Mouse (Mus musculus) CH12.LX (cell line): ENCODE measurements at regions not wholly inside any gene's neighbourhood (a gene's known extent, or its start where the extent isn't known, plus 50 kb on each side); places are given as distances from the start of the nearest gene placed in this dataset.

Experiments
- DNase-seq: peaks from one replicate; pipeline ENCODE4 v3.0.0-alpha.2; 2013; ENCODE audit errors: extremely low read depth
- H3K27ac ChIP-seq: 2 replicates; pipeline ENCODE4 v1.5.1; 2012; ENCODE audit warnings: low read depth, mild to moderate bottlenecking, control low read depth, moderate library complexity; ENCODE audit not compliant: insufficient read depth
- H3K27me3 ChIP-seq: replicated peaks from 2 replicates; pipeline ENCODE3; 2012; ENCODE audit warnings: inconsistent platforms
- H3K36me3 ChIP-seq, 2 experiments: replicated peaks in 1 of 2; 2 replicates each; pipeline versions ENCODE3 to v1.6.1; 2012; ENCODE audit warnings: inconsistent platforms in 1 of 2, low read length in 1 of 2, mild to moderate bottlenecking in 1 of 2, mixed read lengths in 1 of 2, moderate library complexity in 1 of 2; ENCODE audit not compliant: control insufficient read depth in 1 of 2, insufficient read depth in 1 of 2
- H3K4me1 ChIP-seq, 2 experiments: 2 replicates each; pipeline ENCODE4 v1.6.1; 2012; ENCODE audit warnings: inconsistent platforms in 1 of 2, moderate library complexity in 1 of 2; ENCODE audit not compliant: insufficient read depth in 2 of 2, control insufficient read depth in 1 of 2
- H3K4me2 ChIP-seq: 2 replicates; pipeline ENCODE4 v1.6.1; 2012; ENCODE audit warnings: low read depth, mild to moderate bottlenecking, control low read depth; ENCODE audit not compliant: poor library complexity, insufficient read depth, severe bottlenecking
- H3K4me3 ChIP-seq, 3 experiments: fragments of 150-350 bp in 1 of 3; sonication (generic) in 1 of 3; replicated peaks in 1 of 3; 2 replicates each; pipeline versions ENCODE3 to v1.5.1; 2011 to 2012; ENCODE audit warnings: low read depth in 2 of 3, low read length in 2 of 3, mild to moderate bottlenecking in 2 of 3, moderate library complexity in 2 of 3, control low read depth in 1 of 3, improper control_type of control experiment in 1 of 3, inconsistent platforms in 1 of 3, mixed read lengths in 1 of 3; ENCODE audit not compliant: poor library complexity in 1 of 3
- H3K79me2 ChIP-seq: replicated peaks from 2 replicates; pipeline ENCODE4 v1.6.1; 2012; ENCODE audit warnings: mild to moderate bottlenecking, moderate library complexity; ENCODE audit not compliant: control insufficient read depth, poor library complexity, insufficient read depth, severe bottlenecking; ENCODE audit errors: extremely low read depth
- H3K9ac ChIP-seq: 2 replicates; pipeline ENCODE4 v1.6.1; 2012; ENCODE audit warnings: low read depth, mild to moderate bottlenecking, control low read depth, moderate library complexity; ENCODE audit not compliant: insufficient read depth
- H3K9me3 ChIP-seq: replicated peaks from 2 replicates; pipeline ENCODE3; 2012; ENCODE audit warnings: low read length, inconsistent platforms, mixed read lengths
- CHD1 ChIP-seq: IDR thresholded peaks from 2 replicates; pipeline ENCODE4 v1.6.1; 2012; ENCODE audit warnings: low read depth, low read length, improper control_type of control experiment, inconsistent platforms
- CHD2 ChIP-seq: IDR thresholded peaks from 2 replicates; pipeline ENCODE4 v1.6.1; 2011; ENCODE audit warnings: low read length, improper control_type of control experiment
- CTCF ChIP-seq, 2 experiments: IDR thresholded peaks in 1 of 2; conservative IDR thresholded peaks in 1 of 2; 2 replicates each; pipeline ENCODE4 v1.5.1; 2011 to 2012; ENCODE audit warnings: low read depth in 2 of 2, low read length in 2 of 2, improper control_type of control experiment in 1 of 2, inconsistent platforms in 1 of 2, mild to moderate bottlenecking in 1 of 2, moderate library complexity in 1 of 2
- ELF1 ChIP-seq: IDR thresholded peaks from 2 replicates; pipeline ENCODE4 v1.6.1; 2014; ENCODE audit warnings: low read depth, mild to moderate bottlenecking, inconsistent platforms, low read length, improper control_type of control experiment
- ETS1 ChIP-seq: conservative IDR thresholded peaks from 2 replicates; pipeline ENCODE4 v1.6.1; 2012; ENCODE audit warnings: low read depth, mild to moderate bottlenecking, inconsistent platforms, low read length, improper control_type of control experiment, moderate library complexity
- GABPA ChIP-seq: IDR thresholded peaks from 2 replicates; pipeline ENCODE4 v1.6.1; 2012; ENCODE audit warnings: low read depth, low read length, improper control_type of control experiment, inconsistent platforms; ENCODE audit not compliant: insufficient replicate concordance
- HCFC1 ChIP-seq: IDR thresholded peaks from 2 replicates; pipeline ENCODE4 v1.6.1; 2012; ENCODE audit warnings: low read depth, mild to moderate bottlenecking, inconsistent platforms, low read length, improper control_type of control experiment
- JUN ChIP-seq: IDR thresholded peaks from 2 replicates; pipeline ENCODE4 v1.6.1; 2011; ENCODE audit warnings: low read depth, mild to moderate bottlenecking, low read length, improper control_type of control experiment, moderate library complexity; ENCODE audit not compliant: insufficient read depth
- MAFK ChIP-seq: IDR thresholded peaks from 2 replicates; pipeline ENCODE4 v1.6.1; 2011; ENCODE audit warnings: low read length, improper control_type of control experiment; ENCODE audit not compliant: insufficient replicate concordance
- MEF2A ChIP-seq: IDR thresholded peaks from 2 replicates; pipeline ENCODE4 v1.6.1; 2014; ENCODE audit warnings: low read depth, mild to moderate bottlenecking, inconsistent platforms, low read length, improper control_type of control experiment, borderline replicate concordance
- MXI1 ChIP-seq: IDR thresholded peaks from 2 replicates; pipeline ENCODE4 v1.6.1; 2011; ENCODE audit warnings: mild to moderate bottlenecking, low read depth, low read length, improper control_type of control experiment
- MYC ChIP-seq: IDR thresholded peaks from 2 replicates; pipeline ENCODE4 v1.6.1; 2011; ENCODE audit warnings: low read depth, mild to moderate bottlenecking, improper control_type of control experiment, low read length
- NELFE ChIP-seq: IDR thresholded peaks from 2 replicates; pipeline ENCODE4 v1.6.1; 2011; ENCODE audit warnings: low read depth, low read length, improper control_type of control experiment
- NRF1 ChIP-seq: IDR thresholded peaks from 2 replicates; pipeline ENCODE4 v1.6.1; 2014; ENCODE audit warnings: low read depth, mild to moderate bottlenecking, inconsistent platforms, low read length, improper control_type of control experiment, moderate library complexity
- PAX5 ChIP-seq: IDR thresholded peaks from 2 replicates; pipeline ENCODE4 v1.6.1; 2012; ENCODE audit warnings: low read length, inconsistent platforms, mixed read lengths
- RAD21 ChIP-seq: IDR thresholded peaks from 2 replicates; pipeline ENCODE4 v1.6.1; 2011; ENCODE audit warnings: low read depth, mild to moderate bottlenecking, low read length, improper control_type of control experiment, moderate library complexity
- SMC3 ChIP-seq: IDR thresholded peaks from 2 replicates; pipeline ENCODE4 v1.6.1; 2011; ENCODE audit warnings: low read depth, low read length, improper control_type of control experiment
- USF1 ChIP-seq: IDR thresholded peaks from 2 replicates; pipeline ENCODE4 v1.6.1; 2014; ENCODE audit warnings: low read depth, mild to moderate bottlenecking, inconsistent platforms, low read length, improper control_type of control experiment
- USF2 ChIP-seq: conservative IDR thresholded peaks from 2 replicates; pipeline ENCODE4 v1.6.1; 2011; ENCODE audit warnings: low read depth, low read length, improper control_type of control experiment
- ZMIZ1 ChIP-seq: IDR thresholded peaks from 2 replicates; pipeline ENCODE4 v1.6.1; 2012; ENCODE audit warnings: low read depth, mild to moderate bottlenecking, inconsistent platforms, low read length, improper control_type of control experiment
- dilution Hi-C: fragments of 300-500 bp; cut with MboI; formaldehyde crosslinking; loops from 2 replicates; pipeline ENCODE4 v1.14.3; 2020; ENCODE audit warnings: low sequenced_read_pairs; ENCODE audit not compliant: extremely low pct_unique_long_range_greater_than_20kb, extremely low pct_ligation_motif_present
- in situ Hi-C: fragments of 300-500 bp; cut with MboI; formaldehyde crosslinking; loops from 3 replicates; pipeline ENCODE4 v1.14.3; 2019; ENCODE audit warnings: low sequenced_read_pairs, low pct_ligation_motif_present, low pct_unique_long_range_greater_than_20kb, mixed read lengths

GRCm38 (mm10) chr1:61485459-61485858 lies 153.2 kb upstream of the Pard3b start:
- no peaks in the 10 kb centered on the region for H3K36me3 ChIP-seq
- no peak overlapping the region for H3K27ac ChIP-seq
- dilution Hi-C loops (no loop called here), in situ Hi-C loops (no loop called here)
- no peak overlapping the region for H3K4me2 ChIP-seq
- no peaks in the 10 kb centered on the region for H3K79me2 ChIP-seq
- no peak overlapping the region for H3K4me3 ChIP-seq
- H3K4me1 ChIP-seq, result no peaks in the 10 kb centered on the region
- TF ChIP-seq HCFC1 (no peak), CHD2 (no peak), CTCF (conservative IDR thresholded peaks at IDR 0.05 in 1 of 2, IDR thresholded peaks at IDR 0.05 in 1 of 2; ENCODE audit: low read depth in 2 of 2, low read length in 2 of 2) (no peak), JUN (no peak), MYC (no peak), NELFE (no peak)
- no peak for DNase-seq
- H3K9me3 ChIP-seq, result peaks cover 2% of the 10 kb centered on the region
- no peak overlapping the region for H3K9ac ChIP-seq
- no peaks in the 10 kb centered on the region for H3K27me3 ChIP-seq

- TF ChIP-seq PAX5, result no peak
- peak; percentile 12 to 43; a peak in 2 of 4 replicates for TF ChIP-seq CTCF (conservative IDR thresholded peaks at IDR 0.05 in 1 of 2, IDR thresholded peaks at IDR 0.05 in 1 of 2; ENCODE audit: low read depth in 2 of 2, low read length in 2 of 2)
- no peak for TF ChIP-seq USF2
- peak; percentile 45 for TF ChIP-seq RAD21
- no peak for TF ChIP-seq CHD1
- no peak for TF ChIP-seq ELF1
- TF ChIP-seq MEF2A, result no peak
- peak; percentile 34 for TF ChIP-seq SMC3
- TF ChIP-seq MAFK, result no peak
- TF ChIP-seq MXI1, result no peak
- dilution Hi-C loops, result no loop called here
- no peaks in the 10 kb centered on the region for H3K27me3 ChIP-seq
- no peak overlapping the region for H3K4me2 ChIP-seq
- no peak overlapping the region for H3K9ac ChIP-seq
- in situ Hi-C loops, result no loop called here
- no peak overlapping the region for H3K27ac ChIP-seq
- no peaks in the 10 kb centered on the region for H3K36me3 ChIP-seq
- peak; percentile 22 for DNase-seq
- no peaks in the 10 kb centered on the region for H3K79me2 ChIP-seq
- peaks cover 0 to under 1% of the 10 kb centered on the region in 2 experiments; a peak in 1 of 4 replicates for H3K4me1 ChIP-seq
- H3K4me3 ChIP-seq, result no peak overlapping the region
- H3K9me3 ChIP-seq, result no peaks in the 10 kb centered on the region
Observed at GRCm38 (mm10) chr1:61524886-61525285, 113.7 kb upstream of the Pard3b start.

GRCm38 (mm10) chr1:61525881-61526280 lies 112.7 kb upstream of the Pard3b start:
- no peak overlapping the region for H3K4me2 ChIP-seq
- H3K79me2 ChIP-seq, result no peaks in the 10 kb centered on the region
- peaks cover 0 to 8% of the 10 kb centered on the region in 2 experiments; a peak in 2 of 4 replicates for H3K4me1 ChIP-seq
- no peaks in the 10 kb centered on the region for H3K9me3 ChIP-seq
- H3K36me3 ChIP-seq, result no peaks in the 10 kb centered on the region
- in situ Hi-C loops (no loop called here), dilution Hi-C loops (no loop called here)
- no peak overlapping the region for H3K4me3 ChIP-seq
- DNase-seq, result no peak
- no peak overlapping the region for H3K9ac ChIP-seq
- no peak overlapping the region for H3K27ac ChIP-seq
- no peaks in the 10 kb centered on the region for H3K27me3 ChIP-seq
- TF ChIP-seq USF2 (no peak), SMC3 (no peak), NRF1 (no peak), GABPA (no peak), ZMIZ1 (no peak), USF1 (no peak), ETS1 (no peak), NELFE (no peak)
